Mouse (Mus musculus) neural tube, embryonic 11.5 days (tissue): ENCODE data around the gene Kpnb1. TPM values are rescaled to one million over a fixed set of nuclear protein-coding genes. Genes with fewer than 3 reads are reported as not detected.

ENCODE experiments used
- ATAC-seq: fragments of 200-750 bp; cut with Nextera tagmentation; 2 replicates; pipeline ENCODE4 v1.8.0; 2017; ENCODE audit warnings: moderate number of reproducible peaks, mild to moderate bottlenecking, moderate TSS enrichment, moderate library complexity; ENCODE audit not compliant: insufficient read depth, low FRiP score, low TSS enrichment
- DNase-seq: peaks from one replicate; pipeline ENCODE4 v3.0.0-alpha.2; 2015; ENCODE audit warnings: low spot score
- H3K27ac ChIP-seq: fragments of 300-500 bp; sonication (generic); 2 replicates; pipeline ENCODE4 v1.5.1; 2014; ENCODE audit warnings: low read depth, mild to moderate bottlenecking, low read length
- H3K27me3 ChIP-seq: fragments of 300-500 bp; sonication (generic); 2 replicates; pipeline ENCODE4 v1.6.1; 2014; ENCODE audit warnings: mild to moderate bottlenecking, low read length, mixed read lengths; ENCODE audit not compliant: control insufficient read depth, insufficient read depth
- H3K36me3 ChIP-seq: fragments of 300-500 bp; sonication (generic); 2 replicates; pipeline ENCODE4 v1.6.1; 2014; ENCODE audit warnings: mild to moderate bottlenecking, low read length, moderate library complexity, mixed read lengths; ENCODE audit not compliant: control insufficient read depth, insufficient read depth
- H3K4me1 ChIP-seq: fragments of 300-500 bp; sonication (generic); 2 replicates; pipeline ENCODE4 v1.6.1; 2014; ENCODE audit warnings: low read length, mixed read lengths; ENCODE audit not compliant: control insufficient read depth, insufficient read depth
- H3K4me2 ChIP-seq: fragments of 300-500 bp; sonication (generic); 2 replicates; pipeline ENCODE4 v1.6.1; 2014; ENCODE audit warnings: low read depth, mild to moderate bottlenecking, moderate library complexity
- H3K4me3 ChIP-seq: fragments of 300-500 bp; sonication (generic); 2 replicates; pipeline ENCODE4 v1.5.1; 2014; ENCODE audit warnings: low read depth, low read length
- H3K9ac ChIP-seq: fragments of 300-500 bp; sonication (generic); 2 replicates; pipeline ENCODE4 v1.6.1; 2014; ENCODE audit warnings: mild to moderate bottlenecking, low read length
- H3K9me3 ChIP-seq: fragments of 300-500 bp; sonication (generic); 2 replicates; pipeline ENCODE4 v1.6.1; 2016; ENCODE audit warnings: low read length; ENCODE audit not compliant: control insufficient read depth
- WGBS: fragments of 180-500 bp; shearing (Covaris S2); extraction: QIAGEN DNeasy Blood & Tissue Kit; methylation state at CpG from one replicate; pipeline ENCODE4 v1.1.7; 2014; 5-methylcytosine and 5-hydroxymethylcytosine counted together
- microRNA-seq: library from miRNA; unstranded; fragments of <30 nt; microRNA quantifications from one replicate; pipeline ENCODE4, GENCODE M21; 2016
- polyA plus RNA-seq: library from polyadenylated mRNA; unstranded; fragments of >200 nt; fragmentation: Nextera tagmentation; extraction: Ambion mirVana; gene quantifications from 2 replicates; pipeline ENCODE4 v1.2.1, GENCODE M21; 2014

Kpnb1 gene
- polyA plus RNA-seq, 1 experiment from 2014 or later, result 85.3 TPM

DNA sequence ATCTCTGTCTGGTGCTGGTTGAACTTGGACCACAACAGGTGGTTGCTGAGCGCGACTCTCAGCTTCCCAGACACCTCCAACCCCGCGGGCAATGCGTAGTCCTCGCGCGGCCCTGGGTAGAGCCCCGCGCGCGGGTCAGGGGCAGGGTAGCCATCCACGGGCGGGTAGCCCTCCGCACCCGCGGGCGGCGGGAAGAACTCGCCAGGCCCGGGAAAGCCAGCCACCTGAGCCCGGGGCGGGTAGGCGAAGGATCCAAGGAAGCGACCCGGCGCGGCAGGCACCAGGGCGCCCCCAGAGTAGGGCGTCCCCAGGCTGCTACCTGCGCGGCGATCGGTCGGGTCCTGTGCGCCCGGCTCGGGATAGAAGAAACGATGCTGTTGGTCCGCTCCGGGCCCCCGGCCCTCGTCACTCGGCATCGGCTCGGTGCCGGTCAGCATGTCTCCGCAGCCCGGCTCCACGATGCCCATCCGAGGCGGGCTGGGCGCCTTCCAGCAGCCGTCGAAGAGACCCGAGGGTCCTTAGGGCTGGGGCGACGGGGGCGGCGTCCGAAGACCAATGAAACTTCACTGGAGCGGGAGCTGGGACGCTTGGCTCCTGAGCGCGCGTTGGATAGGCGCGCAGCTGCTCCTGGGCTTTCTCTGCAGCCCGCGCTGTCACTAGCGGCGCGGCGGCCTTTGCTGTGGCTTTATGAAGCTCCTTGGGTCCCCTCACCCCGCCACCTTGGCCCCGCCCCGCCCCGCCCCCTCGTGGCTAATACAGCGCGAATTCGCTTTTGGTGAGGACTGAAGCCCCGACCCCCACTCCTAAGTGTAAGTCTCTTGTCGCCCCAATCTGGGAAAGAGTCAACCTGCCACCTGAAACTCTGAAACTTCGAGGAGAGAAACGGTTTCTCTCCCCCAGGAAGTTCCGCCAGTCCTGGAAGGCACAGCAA is 72.7 kb downstream of the Kpnb1 start, which contains the start of gene Tbx21:
Gene Tbx21 (minus strand): TSS at position 661 of the 931 bp plus-strand sequence.
- H3K27me3 ChIP-seq, result peaks cover 40% of the 10 kb centered on the region
- DNase-seq (peak; percentile 55), ATAC-seq (no peak)
- under 1% methylated on average over 80 of the region's 87 CpGs for WGBS
- peak within 1 kb of the TSS; percentile 49 for H3K4me2 ChIP-seq
- 0 out of 2 replicates have a peak within 1 kb of the TSS, but pooled peaks have one; percentile 5 for H3K9ac ChIP-seq
- no peaks in the 10 kb centered on the region for H3K9me3 ChIP-seq
- peak within 1 kb of the TSS; percentile 35 for H3K4me3 ChIP-seq
- peaks cover 14% of the 10 kb centered on the region; the same call in 1 of the 2 replicates for H3K4me1 ChIP-seq
- H3K36me3 ChIP-seq, result no peaks in the 10 kb centered on the region
- no peak within 1 kb of the TSS for H3K27ac ChIP-seq

DNA sequence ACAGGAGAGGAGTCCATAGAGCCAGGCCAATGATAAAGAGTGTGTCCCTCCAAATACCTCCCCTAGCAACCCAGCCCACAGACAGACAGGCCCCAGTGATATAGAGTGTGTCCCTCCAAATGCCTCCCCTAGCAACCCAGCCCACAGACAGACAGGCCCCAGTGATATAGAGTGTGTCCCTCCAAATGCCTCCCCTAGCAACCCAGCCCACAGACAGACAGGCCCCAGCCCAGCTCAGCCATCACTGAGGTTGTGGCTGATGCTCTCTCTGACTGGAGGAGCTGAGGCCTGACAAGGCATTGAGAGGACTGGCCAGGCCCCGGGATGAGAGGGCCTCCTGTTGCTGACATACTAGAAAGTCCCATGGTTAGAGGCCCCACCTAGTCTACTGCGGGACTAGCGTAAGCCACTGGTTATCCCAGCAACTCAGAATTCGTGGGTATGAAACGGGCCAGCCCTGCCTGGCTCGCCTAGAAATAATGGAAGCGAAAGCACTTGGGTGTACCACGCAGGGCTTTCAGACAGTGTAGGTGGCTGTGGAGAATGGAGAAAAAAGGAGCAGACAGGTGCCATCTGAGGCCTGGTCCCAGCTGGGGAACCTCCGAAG is 75.1 kb downstream of the Kpnb1 start:
- Histone ChIP-seq H3K36me3 (no peaks in the 10 kb centered on the region), H3K27ac (no peak overlapping the region), H3K4me3 (no peak overlapping the region), H3K9me3 (no peaks in the 10 kb centered on the region), H3K9ac (no peak overlapping the region), H3K27me3 (peaks cover 40% of the 10 kb centered on the region), H3K4me2 (no peak overlapping the region), H3K4me1 (peaks cover 14% of the 10 kb centered on the region; the same call in 1 of the 2 replicates)
- no peak for DNase-seq
- no peak for ATAC-seq
- WGBS, result 81% methylated on average over 9 of the region's 9 CpGs

Small RNA genes lying within 50 kb of the gene (microRNA-seq; reads per million reads assigned to microRNA genes)
- gene Mir7235, result not detected

Other genes starting within 250 kb of the Kpnb1 start
- gene Pnpo, start 243.9 kb downstream of the Kpnb1 start, polyA plus RNA-seq, result 24.0 and 26.2 TPM in 2 replicates
- 26.9 and 29.4 TPM in 2 replicates for gene Sp2, start 204.9 kb downstream of the Kpnb1 start, polyA plus RNA-seq
- 0.09 and 0.20 TPM in 2 replicates for gene Sp6, start 174.5 kb downstream of the Kpnb1 start, polyA plus RNA-seq
- gene Scrn2, start 157.9 kb downstream of the Kpnb1 start, polyA plus RNA-seq, result 20.9 and 26.5 TPM in 2 replicates
- 2.7 and 3.1 TPM in 2 replicates for gene Lrrc46, start 146.5 kb downstream of the Kpnb1 start, polyA plus RNA-seq
- gene Mrpl10, start 146.3 kb downstream of the Kpnb1 start, polyA plus RNA-seq, result 75.8 and 78.7 TPM in 2 replicates
- gene Osbpl7, start 137.3 kb downstream of the Kpnb1 start, polyA plus RNA-seq, result 5.3 and 7.2 TPM in 2 replicates
- 0.19 and 0.21 TPM in 2 replicates for gene Tbx21, start 72.5 kb downstream of the Kpnb1 start, polyA plus RNA-seq
- 5.8 and 5.9 TPM in 2 replicates for gene Tbkbp1, start 36.4 kb downstream of the Kpnb1 start, polyA plus RNA-seq
- 98.6 and 102 TPM in 2 replicates for gene Npepps, start 92.8 kb upstream of the Kpnb1 start, polyA plus RNA-seq
- 49.0 and 52.9 TPM in 2 replicates for gene Mrpl45, start 127.8 kb upstream of the Kpnb1 start, polyA plus RNA-seq
- gene Gpr179, start 164.2 kb upstream of the Kpnb1 start, polyA plus RNA-seq, result 0.04 and 0.08 TPM in 2 replicates
- gene Socs7, start 174.7 kb upstream of the Kpnb1 start, polyA plus RNA-seq, result 3.1 and 3.2 TPM in 2 replicates
- 4.1 and 5.2 TPM in 2 replicates for gene Arhgap23, start 227.7 kb upstream of the Kpnb1 start, polyA plus RNA-seq